Mouse (Mus musculus) adrenal gland, postnatal 4 days (tissue): ENCODE measurements around the gene Cytip. TPM values are rescaled to one million over a fixed set of nuclear protein-coding genes. Genes with fewer than 3 reads are reported as not detected.

Experiments
- DNase-seq, 2 experiments: peaks; one replicate each; pipeline ENCODE4 v3.0.0; 2021 to 2022; ENCODE audit warnings: low spot score in 2 of 2, mixed read lengths in 2 of 2
- total RNA-seq, 2 experiments: library from RNA; stranded (reverse); gene quantifications; 2 replicates each; pipeline ENCODE4 v1.2.3; 2021

Cytip gene
- total RNA-seq, 2 experiments from 2014 or later: 7.4 to 8.1 TPM

- no peak for DNase-seq
Observed at GRCm38 (mm10) chr2:58163457-58164181, 31.7 kb downstream of the Cytip start.

GRCm38 (mm10) chr2:58161813-58162212, 33.5 kb downstream of the Cytip start:
- DNase-seq: no peak

- no peak for DNase-seq
Observed at GRCm38 (mm10) chr2:58160541-58161307, 34.6 kb downstream of the Cytip start.

- DNase-seq: no peak
Observed at GRCm38 (mm10) chr2:58159880-58160279, 35.5 kb downstream of the Cytip start.

GRCm38 (mm10) chr2:58159121-58159520, 36.2 kb downstream of the Cytip start:
- no peak for DNase-seq

GRCm38 (mm10) chr2:58158539-58158938, 36.8 kb downstream of the Cytip start:
- no peak for DNase-seq

- no peak for DNase-seq
Observed at GRCm38 (mm10) chr2:58158107-58158506, 37.2 kb downstream of the Cytip start.

GRCm38 (mm10) chr2:58157466-58157865, 37.9 kb downstream of the Cytip start:
- no peak for DNase-seq

GRCm38 (mm10) chr2:58156495-58157392, 38.6 kb downstream of the Cytip start:
- no peak for DNase-seq

GRCm38 (mm10) chr2:58156108-58156415, 39.3 kb downstream of the Cytip start:
- no peak for DNase-seq

GRCm38 (mm10) chr2:58155271-58156107, 39.8 kb downstream of the Cytip start:
- no peak for DNase-seq

GRCm38 (mm10) chr2:58154555-58154954, 40.8 kb downstream of the Cytip start:
- DNase-seq: no peak

GRCm38 (mm10) chr2:58153742-58154141, 41.6 kb downstream of the Cytip start:
- DNase-seq: no peak

GRCm38 (mm10) chr2:58149983-58150405, 45.3 kb downstream of the Cytip start:
- no peak for DNase-seq

- no peak for DNase-seq
Observed at GRCm38 (mm10) chr2:58146572-58146971, 48.8 kb downstream of the Cytip start.

- no peak for DNase-seq
Observed at GRCm38 (mm10) chr2:58140531-58140930, 54.8 kb downstream of the Cytip start.

- no peak for DNase-seq
Observed at GRCm38 (mm10) chr2:58138611-58139010, 56.7 kb downstream of the Cytip start.

GRCm38 (mm10) chr2:58137676-58138075, 57.7 kb downstream of the Cytip start:
- no peak for DNase-seq

GRCm38 (mm10) chr2:58136526-58136925, 58.8 kb downstream of the Cytip start:
- DNase-seq: no peak

GRCm38 (mm10) chr2:58135061-58135463, 60.3 kb downstream of the Cytip start:
- DNase-seq: no peak

GRCm38 (mm10) chr2:58132597-58132996, 62.7 kb downstream of the Cytip start:
- no peak for DNase-seq
